Mouse (Mus musculus): ENCODE measurements at regions not wholly inside any gene's neighbourhood (a gene's known extent, or its start where the extent isn't known, plus 50 kb on each side); places are given as distances from the start of the nearest gene placed in this dataset.

DNA sequence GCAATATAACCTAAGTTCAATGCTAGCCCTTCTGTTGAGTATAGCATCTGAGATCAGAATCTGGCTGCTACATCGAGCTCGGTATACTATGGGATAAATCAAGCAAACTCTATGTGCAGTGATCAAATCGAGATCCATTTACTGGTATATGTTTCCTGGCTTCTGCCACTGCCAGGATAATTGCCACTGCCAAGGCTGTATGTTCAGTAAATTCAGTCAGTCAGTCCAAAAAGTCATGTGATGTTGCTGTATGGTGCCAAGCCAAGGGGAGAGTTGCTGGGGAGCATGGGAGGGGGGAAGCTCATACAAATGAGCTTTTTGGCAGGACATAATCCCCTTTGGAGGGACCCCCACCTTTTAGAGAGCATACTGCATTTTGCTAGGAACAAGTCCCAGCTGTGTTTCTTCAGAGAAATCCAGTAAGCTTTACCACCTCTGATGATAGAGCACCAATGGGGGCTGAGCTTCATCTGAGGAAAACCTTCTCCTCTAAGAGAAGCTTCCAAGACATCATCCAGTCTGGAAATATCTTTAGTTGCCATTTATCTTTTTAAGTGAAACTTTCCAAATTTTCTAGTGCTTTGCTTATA is 389.3 kb upstream of the Plscr5 start:
- H3K27ac ChIP-seq (replicated peaks) = no peak overlapping the region
- H3K4me2 ChIP-seq = no peak overlapping the region
- H3K9me3 ChIP-seq = no peaks in the 10 kb centered on the region
- H3K9ac ChIP-seq = no peak overlapping the region
- H3K27me3 ChIP-seq = no peaks in the 10 kb centered on the region
- peak; percentile 56; the same call in 1 of the 2 replicates for ATAC-seq (ENCODE audit: low FRiP score, low read depth)
- H3K36me3 ChIP-seq = no peaks in the 10 kb centered on the region
- no peak overlapping the region for H3K4me3 ChIP-seq
- no peaks in the 10 kb centered on the region for H3K4me1 ChIP-seq (replicated peaks)
- 74% methylated on average over 3 of the region's 3 CpGs for WGBS

DNA sequence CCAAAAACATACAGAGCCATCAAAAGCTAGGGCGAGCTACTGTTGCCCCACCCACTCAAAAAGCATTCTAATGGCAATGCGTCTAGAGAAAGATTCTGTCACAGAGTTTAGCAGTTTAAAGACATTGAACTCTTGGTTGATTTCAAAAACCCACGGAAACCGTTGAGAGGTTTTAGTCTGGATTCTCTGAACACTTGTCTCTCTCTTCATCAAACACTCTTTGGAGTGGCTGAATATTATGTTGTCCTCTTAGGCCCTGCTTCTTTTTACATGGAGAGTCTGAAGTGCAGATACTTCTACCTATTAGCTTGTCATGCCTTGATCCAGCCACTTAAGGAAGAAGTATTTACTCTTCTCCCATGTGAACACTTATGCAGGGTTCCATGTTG is 393.9 kb upstream of the Plscr5 start:
- Histone ChIP-seq H3K4me2 (no peak overlapping the region), H3K9ac (no peak overlapping the region), H3K27ac (replicated peaks) (no peak overlapping the region), H3K4me3 (no peak overlapping the region), H3K4me1 (replicated peaks) (no peaks in the 10 kb centered on the region), H3K36me3 (no peaks in the 10 kb centered on the region), H3K27me3 (no peaks in the 10 kb centered on the region), H3K9me3 (no peaks in the 10 kb centered on the region)
- no peak for ATAC-seq (ENCODE audit: low FRiP score, low read depth)
- WGBS = 87% methylated on average over 4 of the region's 4 CpGs

DNA sequence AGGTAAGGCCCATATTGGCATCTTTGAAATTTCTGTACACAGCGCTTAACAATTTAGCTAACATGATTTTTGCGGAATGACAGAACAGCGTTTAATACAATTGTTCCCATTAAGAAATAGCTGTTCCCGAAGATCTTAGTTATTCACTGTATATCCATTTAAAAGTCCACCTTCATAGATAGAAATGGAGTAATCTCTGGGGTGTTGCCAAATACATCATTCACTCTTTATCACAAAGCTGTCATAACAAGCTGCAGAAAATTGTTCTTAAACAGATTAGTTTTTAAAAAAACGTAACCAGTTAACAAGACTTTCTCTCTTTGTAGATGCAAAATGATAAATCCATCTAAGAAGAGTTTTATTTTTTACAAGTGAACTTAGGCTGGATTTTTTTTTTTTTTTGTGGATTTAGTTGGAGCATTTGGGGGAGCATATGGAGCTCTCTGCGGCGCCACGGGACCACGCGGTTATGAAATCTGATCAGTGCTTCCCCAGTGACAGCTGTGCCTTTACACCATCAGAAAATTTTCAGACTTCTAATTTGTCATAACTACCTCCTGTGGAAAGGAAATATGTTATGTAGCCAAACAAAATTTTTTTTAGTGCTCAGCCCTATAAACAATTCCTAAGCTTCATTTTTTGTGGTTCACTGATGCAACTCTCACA is 394.4 kb upstream of the Plscr5 start:
- 0 out of 2 replicates have a peak, but pooled peaks have one; percentile 59 for ATAC-seq (ENCODE audit: low FRiP score, low read depth)

DNA sequence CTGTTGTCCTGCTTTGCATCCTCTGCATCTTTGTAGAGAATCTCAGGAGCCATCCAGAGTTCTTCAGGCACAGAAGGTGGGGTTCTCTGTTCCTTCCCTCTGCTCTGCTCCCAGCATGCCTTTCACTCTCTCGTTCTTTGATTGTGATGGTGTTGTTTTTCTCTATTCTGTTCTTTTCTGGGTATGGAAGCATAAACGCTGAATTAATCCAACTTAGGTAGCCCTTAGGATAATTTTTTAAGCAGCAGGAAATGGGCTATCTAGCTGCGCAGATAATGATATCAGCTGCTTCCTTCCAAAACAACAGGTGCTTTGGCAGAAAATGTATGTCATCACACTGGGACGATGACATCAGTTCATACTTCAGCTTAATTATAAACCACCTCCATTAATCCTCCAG is 395.8 kb upstream of the Plscr5 start:
- 81% methylated on average over 4 of the region's 4 CpGs for WGBS
- Histone ChIP-seq H3K4me2 (no peak overlapping the region), H3K27me3 (no peaks in the 10 kb centered on the region), H3K9ac (no peak overlapping the region), H3K36me3 (no peaks in the 10 kb centered on the region), H3K4me3 (no peak overlapping the region), H3K27ac (replicated peaks) (no peak overlapping the region), H3K9me3 (no peaks in the 10 kb centered on the region), H3K4me1 (replicated peaks) (no peaks in the 10 kb centered on the region)
- no peak for ATAC-seq (ENCODE audit: low FRiP score, low read depth)

More for the DNA sequence above, 394.4 kb upstream of the Plscr5 start:
- 83% methylated on average over 10 of the region's 10 CpGs for WGBS
- Histone ChIP-seq H3K4me1 (replicated peaks) (no peaks in the 10 kb centered on the region), H3K9ac (no peak overlapping the region), H3K4me2 (no peak overlapping the region), H3K27ac (replicated peaks) (no peak overlapping the region), H3K9me3 (no peaks in the 10 kb centered on the region), H3K36me3 (no peaks in the 10 kb centered on the region), H3K4me3 (no peak overlapping the region), H3K27me3 (no peaks in the 10 kb centered on the region)

DNA sequence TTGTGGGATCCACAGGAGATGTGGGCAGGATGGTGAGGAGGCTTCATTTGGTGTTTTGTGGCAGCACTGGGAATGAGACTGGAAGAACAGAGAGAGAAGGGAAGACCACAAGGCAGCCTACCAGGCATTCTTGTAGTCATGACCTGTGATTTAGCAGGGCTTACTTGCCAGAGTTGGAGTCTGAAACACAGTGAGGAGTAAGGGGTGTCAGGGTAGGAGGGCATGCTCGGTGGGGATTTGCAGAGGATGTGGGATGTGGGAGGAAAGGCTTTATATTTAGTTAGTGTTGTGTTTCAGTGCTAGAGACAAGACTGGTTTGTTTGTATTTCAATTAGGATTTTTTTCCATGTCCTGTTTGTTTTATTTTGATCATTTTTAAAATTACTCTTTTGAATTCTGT is 387.3 kb upstream of the Zic1 start:
- H3K27ac ChIP-seq (replicated peaks) = no peak overlapping the region
- 68% methylated on average over 1 of the region's 1 CpGs for WGBS
- no peak for ATAC-seq (ENCODE audit: low FRiP score, low read depth)

DNA sequence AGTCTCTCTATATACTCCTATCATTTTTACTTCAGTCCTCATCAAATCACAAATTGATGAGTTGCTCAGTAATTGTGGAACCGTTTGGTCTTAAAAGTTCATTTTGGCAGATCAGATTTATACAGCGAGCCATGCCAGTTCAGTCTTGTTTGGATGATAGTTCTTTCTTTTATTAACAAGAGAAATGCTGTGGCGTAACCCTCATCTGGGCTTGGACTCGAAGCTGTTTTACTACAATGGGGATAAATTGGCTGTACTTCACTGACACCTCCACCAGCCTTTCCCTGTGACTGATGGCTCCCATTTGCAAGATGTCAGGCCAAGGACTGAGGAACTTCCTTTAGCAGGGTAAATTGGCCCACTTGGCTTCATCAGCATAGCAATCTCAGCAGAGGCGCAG is 345.5 kb upstream of the Zic1 start:
- 76% methylated on average over 5 of the region's 5 CpGs for WGBS
- no peak for ATAC-seq (ENCODE audit: low FRiP score, low read depth)
- no peaks in the 10 kb centered on the region for H3K36me3 ChIP-seq
- H3K27me3 ChIP-seq = no peaks in the 10 kb centered on the region
- no peak overlapping the region for H3K9ac ChIP-seq
- H3K4me2 ChIP-seq = no peak overlapping the region
- H3K27ac ChIP-seq (replicated peaks) = no peak overlapping the region
- H3K4me1 ChIP-seq (replicated peaks) = no peaks in the 10 kb centered on the region
- no peaks in the 10 kb centered on the region for H3K9me3 ChIP-seq
- H3K4me3 ChIP-seq = no peak overlapping the region

More for the DNA sequence above, 387.3 kb upstream of the Zic1 start:
- Histone ChIP-seq H3K36me3 (no peaks in the 10 kb centered on the region), H3K27me3 (no peaks in the 10 kb centered on the region), H3K4me1 (replicated peaks) (no peaks in the 10 kb centered on the region), H3K4me3 (no peak overlapping the region), H3K9me3 (no peaks in the 10 kb centered on the region), H3K9ac (no peak overlapping the region), H3K4me2 (no peak overlapping the region)

DNA sequence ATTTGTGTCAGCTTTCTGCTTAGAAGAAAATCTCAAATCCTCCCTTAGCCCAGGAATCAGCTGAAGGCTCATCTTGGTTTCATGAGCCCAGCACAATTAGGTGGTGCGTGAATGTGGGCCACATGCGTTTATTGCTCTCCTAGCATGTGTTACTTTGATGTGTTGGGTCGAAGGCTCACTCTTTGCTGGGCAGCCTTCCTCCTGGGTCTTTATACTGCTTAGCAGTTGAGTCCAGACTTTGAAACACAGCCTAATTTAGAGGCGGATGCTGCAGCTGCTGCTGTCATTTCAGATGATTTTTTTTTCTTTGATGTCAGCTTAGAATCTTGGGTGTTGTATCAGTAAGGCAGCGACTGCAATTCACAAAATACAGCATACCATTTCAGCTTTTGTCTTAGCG is 315.2 kb upstream of the Zic1 start:
- no peak for ATAC-seq (ENCODE audit: low FRiP score, low read depth)
- no peak overlapping the region for H3K9ac ChIP-seq
- no peaks in the 10 kb centered on the region for H3K9me3 ChIP-seq
- no peaks in the 10 kb centered on the region for H3K27me3 ChIP-seq
- no peak overlapping the region for H3K4me2 ChIP-seq
- no peaks in the 10 kb centered on the region for H3K36me3 ChIP-seq
- H3K4me3 ChIP-seq = no peak overlapping the region
- WGBS = 72% methylated on average over 6 of the region's 6 CpGs
- no peaks in the 10 kb centered on the region for H3K4me1 ChIP-seq (replicated peaks)
- H3K27ac ChIP-seq (replicated peaks) = no peak overlapping the region

DNA sequence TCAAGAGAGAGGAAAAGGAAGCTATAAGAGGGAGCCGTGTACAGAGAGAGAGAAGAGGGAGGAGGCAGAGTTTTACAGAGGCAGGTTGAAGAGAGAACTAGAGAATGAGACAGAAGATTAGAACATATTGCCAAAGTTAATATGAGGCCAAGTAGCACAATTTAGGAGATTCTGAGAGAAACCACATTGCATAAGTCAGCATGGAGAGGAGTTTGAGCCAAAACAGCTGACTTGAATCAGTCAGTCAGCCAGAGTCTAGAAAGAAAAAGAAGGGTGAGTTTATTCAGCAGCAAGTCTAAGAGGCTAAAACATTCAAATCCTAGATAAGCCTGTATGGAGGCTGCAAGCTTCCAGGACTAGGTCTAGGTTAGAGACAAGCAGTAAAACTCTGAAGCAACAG is 301.1 kb upstream of the Zic1 start:
- Histone ChIP-seq H3K4me1 (replicated peaks) (no peaks in the 10 kb centered on the region), H3K9me3 (no peaks in the 10 kb centered on the region), H3K4me2 (no peak overlapping the region), H3K27ac (replicated peaks) (no peak overlapping the region), H3K36me3 (no peaks in the 10 kb centered on the region), H3K27me3 (no peaks in the 10 kb centered on the region), H3K4me3 (no peak overlapping the region), H3K9ac (no peak overlapping the region)
- no peak for ATAC-seq (ENCODE audit: low FRiP score, low read depth)
- whole genome bisulfite sequencing = 69% methylated on average over 1 of the region's 1 CpGs

DNA sequence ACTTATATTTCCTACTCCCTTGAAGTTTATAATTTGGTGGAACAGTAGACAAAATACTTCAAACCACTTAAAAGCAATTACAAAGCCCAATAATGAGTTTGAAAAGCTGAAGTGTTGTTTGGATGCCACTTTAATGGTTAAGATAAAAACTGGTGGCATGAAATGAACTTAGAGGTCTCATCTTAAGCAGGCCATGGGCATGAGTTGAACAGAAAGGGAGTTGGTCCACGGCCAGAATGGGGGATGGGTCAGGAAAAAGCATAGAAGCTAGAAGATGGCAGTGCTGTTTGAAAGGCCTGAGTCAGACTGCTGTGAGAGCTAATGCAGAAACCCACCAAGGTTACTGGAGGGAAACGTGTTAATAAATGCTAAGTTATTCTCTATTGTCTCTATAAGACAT is 294.5 kb upstream of the Zic1 start:
- Histone ChIP-seq H3K9me3 (no peaks in the 10 kb centered on the region), H3K27ac (replicated peaks) (no peak overlapping the region), H3K27me3 (no peaks in the 10 kb centered on the region), H3K36me3 (no peaks in the 10 kb centered on the region), H3K9ac (no peak overlapping the region), H3K4me2 (no peak overlapping the region), H3K4me1 (replicated peaks) (no peaks in the 10 kb centered on the region), H3K4me3 (no peak overlapping the region)
- WGBS = 56% methylated on average over 2 of the region's 2 CpGs
- no peak for ATAC-seq (ENCODE audit: low FRiP score, low read depth)

DNA sequence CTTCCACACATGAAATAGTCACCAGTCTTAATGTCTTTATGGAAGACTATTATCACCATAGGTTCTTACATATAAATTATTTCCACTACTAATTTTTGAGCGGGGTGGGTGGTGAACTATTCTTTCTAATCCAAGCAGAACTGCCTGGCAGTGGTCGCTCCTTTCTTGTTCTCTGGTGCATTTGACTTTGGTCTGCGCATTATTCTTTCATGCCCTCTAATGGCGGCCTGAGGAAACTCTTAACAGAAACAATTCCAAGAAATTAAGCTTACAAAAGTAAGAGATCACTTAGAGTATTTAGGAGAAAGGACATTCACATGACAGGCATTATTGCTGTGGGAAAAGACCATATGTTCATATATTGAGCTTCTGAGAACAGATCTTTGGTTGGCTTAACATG is 288.5 kb upstream of the Zic1 start:
- Histone ChIP-seq H3K36me3 (no peaks in the 10 kb centered on the region), H3K4me2 (no peak overlapping the region), H3K9ac (no peak overlapping the region), H3K27me3 (no peaks in the 10 kb centered on the region), H3K9me3 (no peaks in the 10 kb centered on the region), H3K4me1 (replicated peaks) (no peaks in the 10 kb centered on the region), H3K27ac (replicated peaks) (no peak overlapping the region), H3K4me3 (no peak overlapping the region)
- no peak for ATAC-seq (ENCODE audit: low FRiP score, low read depth)
- WGBS = 31% methylated on average over 4 of the region's 4 CpGs

DNA sequence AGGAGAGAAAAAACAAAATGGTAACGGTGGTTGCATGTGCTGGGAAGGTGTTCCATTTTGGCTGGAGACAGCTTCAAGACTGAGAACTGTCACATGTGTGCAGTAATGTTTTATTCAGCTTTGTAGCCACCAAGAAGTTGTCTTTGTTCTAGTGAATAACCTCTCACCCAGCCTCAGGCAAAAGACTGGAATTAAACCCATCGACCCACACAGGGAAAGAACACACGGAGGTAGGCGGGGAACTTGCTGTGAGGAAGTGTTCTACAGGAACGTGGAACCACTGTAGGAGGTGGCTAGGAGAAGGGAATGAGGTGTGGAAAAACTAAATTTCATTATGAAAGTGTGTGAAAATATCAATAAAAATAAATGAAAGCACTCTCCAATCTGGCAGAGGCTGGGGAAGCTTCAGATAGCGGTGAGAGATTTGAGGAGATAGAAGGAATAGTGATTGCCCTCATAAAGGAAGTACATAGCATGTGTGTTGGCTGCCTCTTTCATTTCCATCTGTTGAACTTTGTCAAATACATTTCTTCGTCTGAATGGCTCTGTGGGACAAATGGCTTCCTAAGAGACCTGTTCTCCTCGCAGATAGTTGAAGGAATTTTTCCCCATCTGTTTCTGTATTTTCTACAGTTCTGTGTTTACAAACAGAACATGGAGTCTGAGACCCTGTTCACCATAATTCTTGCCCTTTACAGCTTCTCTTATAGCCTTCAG is 286.9 kb upstream of the Zic1 start:
- Histone ChIP-seq H3K4me1 (replicated peaks) (no peaks in the 10 kb centered on the region), H3K36me3 (no peaks in the 10 kb centered on the region), H3K27me3 (no peaks in the 10 kb centered on the region), H3K9ac (no peak overlapping the region), H3K4me3 (no peak overlapping the region), H3K27ac (replicated peaks) (no peak overlapping the region), H3K9me3 (no peaks in the 10 kb centered on the region), H3K4me2 (no peak overlapping the region)
- no peak for ATAC-seq (ENCODE audit: low FRiP score, low read depth)
- whole genome bisulfite sequencing = 58% methylated on average over 8 of the region's 8 CpGs

DNA sequence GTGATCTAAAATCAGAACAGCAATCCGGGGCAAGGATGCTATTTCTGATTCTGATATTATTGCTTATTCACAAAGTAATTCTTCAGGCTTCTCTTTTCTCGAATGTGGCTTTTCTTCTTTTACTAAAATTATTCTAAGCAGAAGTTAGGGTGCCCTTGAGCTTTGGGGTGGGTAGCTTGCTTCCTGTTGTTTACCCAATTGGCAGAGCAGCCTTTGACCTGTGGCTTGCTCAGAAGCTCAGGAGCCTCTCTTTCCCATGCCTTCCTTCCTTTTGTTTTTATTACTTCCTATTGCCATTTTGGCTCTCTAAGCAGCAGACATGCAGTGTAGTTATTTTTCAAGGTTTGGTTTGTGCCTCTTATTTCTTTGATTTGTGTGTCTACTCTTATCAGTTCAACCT is 244.8 kb upstream of the Zic1 start:
- H3K27ac ChIP-seq (replicated peaks) = no peak overlapping the region
- WGBS = 82% methylated on average over 2 of the region's 2 CpGs

More for the DNA sequence above, 244.8 kb upstream of the Zic1 start:
- Histone ChIP-seq H3K4me2 (no peak overlapping the region), H3K4me3 (no peak overlapping the region), H3K9ac (no peak overlapping the region), H3K9me3 (no peaks in the 10 kb centered on the region), H3K27me3 (no peaks in the 10 kb centered on the region), H3K4me1 (replicated peaks) (no peaks in the 10 kb centered on the region), H3K36me3 (no peaks in the 10 kb centered on the region)
- no peak for ATAC-seq (ENCODE audit: low FRiP score, low read depth)
